In the genomic region with DNA sequence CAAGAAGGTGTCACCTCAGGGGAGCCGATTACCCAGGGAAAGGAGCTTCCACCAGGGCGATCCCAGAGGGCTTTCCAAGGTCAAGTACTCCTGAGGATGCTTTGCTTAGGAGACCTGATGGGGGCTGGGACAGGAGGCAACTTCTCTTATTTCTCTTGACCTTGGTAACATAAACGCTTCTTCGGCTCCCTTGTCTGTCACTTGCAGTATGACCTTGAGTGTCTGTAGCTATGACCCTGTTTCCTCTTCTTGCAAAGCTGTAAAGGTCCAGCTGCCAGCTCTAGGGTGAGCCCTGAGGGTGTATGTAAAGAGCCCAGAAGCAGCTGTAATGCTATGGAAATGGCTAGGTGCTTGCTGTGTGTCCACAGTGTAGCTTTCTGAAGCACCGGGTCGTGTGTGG, we compare ENCODE assay signal across 11 mouse cellular contexts. TPM values are rescaled to one million over a fixed set of nuclear protein-coding genes. Genes with fewer than 3 reads are reported as not detected.
DNase-seq lines count a peak whose midpoint lies in the region; ATAC-seq and TF ChIP-seq lines count a peak whose summit lies in the region.
"Had no signal": no experiment of that assay in that cellular context is flagged by ENCODE, and none has a peak within 500 bp of the region (broad histone marks: within the 10 kb centered on the region; RNA-seq: fewer than 3 reads in every experiment).

No protein-coding gene starts in this region.

- intact Hi-C loops in heart, adult 2 months (cut with DNase I) = loop anchor here (5.0 kb wide), 1 partner anchor 60 kb away; no protein-coding TSS in a partner anchor
- intact Hi-C loops in left cerebral cortex, postnatal 14 days (cut with DNase I) = loop anchor here (5.0 kb wide), 1 partner anchor 140 kb away; no protein-coding TSS in a partner anchor

- no peak for TF ChIP-seq EP300 in heart, adult 2 months (IDR thresholded peaks at IDR 0.05; ENCODE audit: insufficient read depth, low read depth, low read length)

- TF ChIP-seq CTCF in heart, adult 2 months (IDR thresholded peaks at IDR 0.05) = no peak
- no peak for TF ChIP-seq CTCF in kidney, postnatal 0 days (IDR thresholded peaks at IDR 0.05; ENCODE audit: low read depth)
- no peak for TF ChIP-seq CTCF in kidney, adult 2 months (conservative IDR thresholded peaks at IDR 0.05; ENCODE audit: insufficient read depth, insufficient read length, low read depth, low read length)
- no peak for TF ChIP-seq CTCF in intestine, postnatal 0 days (IDR thresholded peaks at IDR 0.05; ENCODE audit: low read depth)

- peak overlapping the region; percentile 88; the same call in 1 of the 2 replicates for H3K4me3 ChIP-seq in heart, embryonic 10.5 days
- H3K4me3 ChIP-seq in heart, adult 2 months = no peak overlapping the region
- no peak overlapping the region for H3K4me3 ChIP-seq in kidney, postnatal 0 days (replicated peaks; ENCODE audit: low read depth, low read length)
- H3K4me3 ChIP-seq in kidney, adult 2 months (ENCODE audit: insufficient read depth, low read depth, low read length) = no peak overlapping the region
- no peak overlapping the region for H3K4me3 ChIP-seq in intestine, postnatal 0 days (ENCODE audit: low read depth, low read length)

- no peaks in the 10 kb centered on the region for H3K79me2 ChIP-seq in heart, adult 2 months (replicated peaks; ENCODE audit: control insufficient read depth, insufficient read depth, low read length)

- H3K9ac ChIP-seq in heart, adult 2 months (ENCODE audit: low read depth, low read length) = no peak overlapping the region
- H3K9ac ChIP-seq in kidney, postnatal 0 days (ENCODE audit: low read depth, low read length) = no peak overlapping the region
- H3K9ac ChIP-seq in intestine, postnatal 0 days (ENCODE audit: low read depth, low read length) = no peak overlapping the region
- H3K9ac ChIP-seq: forebrain, postnatal 0 days; liver, embryonic 15.5 days had no signal

- no peak for ATAC-seq in kidney, postnatal 0 days (replicated peaks; ENCODE audit: low FRiP score, low read depth)
- no peak for ATAC-seq in intestine, postnatal 0 days
- ATAC-seq: forebrain, postnatal 0 days had no signal

- no peaks in the 10 kb centered on the region for H3K36me3 ChIP-seq in heart, embryonic 10.5 days
- no peaks in the 10 kb centered on the region for H3K36me3 ChIP-seq in heart, adult 2 months (ENCODE audit: control insufficient read depth, insufficient read depth, low read length)
- H3K36me3 ChIP-seq in kidney, postnatal 0 days (ENCODE audit: insufficient read depth, low read length) = no peaks in the 10 kb centered on the region
- no peaks in the 10 kb centered on the region for H3K36me3 ChIP-seq in kidney, adult 2 months (ENCODE audit: control insufficient read depth, insufficient read depth, low read length)
- no peaks in the 10 kb centered on the region for H3K36me3 ChIP-seq in intestine, postnatal 0 days (ENCODE audit: control insufficient read depth, insufficient read depth)
- H3K36me3 ChIP-seq: liver, embryonic 15.5 days had no signal

- peak overlapping the region; percentile 100; the same call in 1 of the 2 replicates for H3K27ac ChIP-seq in heart, embryonic 10.5 days
- no peak overlapping the region for H3K27ac ChIP-seq in heart, adult 2 months
- no peak overlapping the region for H3K27ac ChIP-seq in kidney, postnatal 0 days
- no peak overlapping the region for H3K27ac ChIP-seq in kidney, adult 2 months (ENCODE audit: insufficient read depth, low read depth, low read length)
- no peak overlapping the region for H3K27ac ChIP-seq in intestine, postnatal 0 days (ENCODE audit: low read depth, low read length)
- H3K27ac ChIP-seq: liver, embryonic 15.5 days had no signal

- WGBS in heart, embryonic 10.5 days = 72% methylated on average over 6 of the region's 6 CpGs
- 76% methylated on average over 6 of the region's 6 CpGs for WGBS in heart, adult 2 months
- WGBS in kidney, postnatal 0 days = 43% methylated on average over 6 of the region's 6 CpGs
- 63% methylated on average over 6 of the region's 6 CpGs for WGBS in kidney, adult 2 months
- WGBS in intestine, postnatal 0 days = 73% methylated on average over 6 of the region's 6 CpGs

- no peaks in the 10 kb centered on the region for H3K27me3 ChIP-seq in heart, embryonic 10.5 days (ENCODE audit: insufficient read depth, poor library complexity, severe bottlenecking)
- no peaks in the 10 kb centered on the region for H3K27me3 ChIP-seq in heart, adult 2 months (ENCODE audit: control insufficient read depth, insufficient read depth, low read length)
- H3K27me3 ChIP-seq in kidney, postnatal 0 days (ENCODE audit: insufficient read depth, low read length) = no peaks in the 10 kb centered on the region
- no peaks in the 10 kb centered on the region for H3K27me3 ChIP-seq in kidney, adult 2 months (replicated peaks; ENCODE audit: control insufficient read depth, insufficient read depth, low read length)
- no peaks in the 10 kb centered on the region for H3K27me3 ChIP-seq in intestine, postnatal 0 days (replicated peaks; ENCODE audit: control insufficient read depth, insufficient read depth, low read length)

- peak overlapping the region; percentile 87 for H3K4me2 ChIP-seq in kidney, postnatal 0 days (ENCODE audit: low read length)
- 0 out of 2 replicates have a peak overlapping the region, but pooled peaks have one; percentile 87 for H3K4me2 ChIP-seq in intestine, postnatal 0 days (replicated peaks; ENCODE audit: low read depth)

- peaks cover 48% of the 10 kb centered on the region for H3K4me1 ChIP-seq in heart, embryonic 10.5 days
- H3K4me1 ChIP-seq in heart, adult 2 months (ENCODE audit: control insufficient read depth, insufficient read depth, low read length) = peaks cover 4% of the 10 kb centered on the region
- H3K4me1 ChIP-seq in kidney, postnatal 0 days (replicated peaks; ENCODE audit: insufficient read depth, low read length) = peaks cover 17% of the 10 kb centered on the region; the same call in 1 of the 2 replicates
- H3K4me1 ChIP-seq in kidney, adult 2 months (ENCODE audit: control insufficient read depth, insufficient read depth, low read length) = peaks cover 6% of the 10 kb centered on the region; the same call in 1 of the 2 replicates
- H3K4me1 ChIP-seq in intestine, postnatal 0 days (replicated peaks; ENCODE audit: control insufficient read depth, insufficient read depth, low read length) = peaks cover 6% of the 10 kb centered on the region

- no peak for DNase-seq in heart, embryonic 10.5 days (ENCODE audit: low spot score)
- no peak for DNase-seq in heart, adult 2 months
- no peak for DNase-seq in kidney, postnatal 0 days (ENCODE audit: low spot score)
- DNase-seq in kidney, adult 2 months = no peak
- peak; percentile 11 for DNase-seq in A20 (ENCODE audit: low read depth, low spot score)
- no peak for DNase-seq in gastrocnemius, postnatal 25 days
- no peak for DNase-seq in left cerebral cortex, postnatal 14 days (ENCODE audit: low spot score in 2 of 2)
- DNase-seq: forebrain, postnatal 0 days; right cerebral cortex, adult 18-20 months had no signal

- H3K9me3 ChIP-seq in heart, embryonic 10.5 days = no peaks in the 10 kb centered on the region
- no peaks in the 10 kb centered on the region for H3K9me3 ChIP-seq in kidney, postnatal 0 days (replicated peaks; ENCODE audit: low read length)
- no peaks in the 10 kb centered on the region for H3K9me3 ChIP-seq in intestine, postnatal 0 days (ENCODE audit: control insufficient read depth)
- H3K9me3 ChIP-seq: liver, embryonic 15.5 days had no signal

- TF ChIP-seq POLR2A in heart, adult 2 months (IDR thresholded peaks at IDR 0.05; ENCODE audit: insufficient read depth, low read depth, low read length) = no peak
- TF ChIP-seq POLR2A in kidney, adult 2 months (IDR thresholded peaks at IDR 0.05; ENCODE audit: low read depth, low read length) = no peak

RNA-seq across cellular contexts. Expression of gene Prdm11, which starts 1.1 kb away (rescaled TPM):
- polyA plus RNA-seq in heart, embryonic 10.5 days (2016; fragmentation: Nextera tagmentation; extraction: Ambion mirVana) = 4.5 and 4.6 TPM in 2 replicates
- 1 to 10 TPM; 7.9 to 9.5 TPM for total RNA-seq in heart, adult 2 months (2021)
- polyA plus RNA-seq in heart, adult 2 months (2012; rRNA removed) = 4.4 and 6.1 TPM in 2 replicates
- 3.7 and 4.9 TPM in 2 replicates for polyA plus RNA-seq in kidney, postnatal 0 days (2015; fragmentation: Nextera tagmentation; extraction: Ambion mirVana)
- polyA plus RNA-seq in kidney, adult 2 months (2012; rRNA removed) = 3.6 and 4.4 TPM in 2 replicates
- 2.3 and 2.6 TPM in 2 replicates for polyA plus RNA-seq in intestine, postnatal 0 days (2015; fragmentation: Nextera tagmentation; extraction: Ambion mirVana)
- 1 to 10 TPM; 1.2 to 1.3 TPM for total RNA-seq in gastrocnemius, postnatal 25 days (2021)
- 10 to 100 TPM; 26.7 to 29.3 TPM for total RNA-seq in left cerebral cortex, postnatal 14 days (2021)
